Mouse (Mus musculus) bone marrow, adult 2 months (tissue): ENCODE results near the gene Sdr39u1.

Source experiments
- CTCF ChIP-seq: fragments of 200-500 bp; IDR thresholded peaks from 2 replicates; pipeline ENCODE4 v1.5.1; 2011; ENCODE audit warnings: low read length, control low read depth; ENCODE audit not compliant: control insufficient read depth, insufficient read depth
- POLR2A ChIP-seq: fragments of 200-500 bp; IDR thresholded peaks from 2 replicates; pipeline ENCODE4 v1.6.1; 2011; ENCODE audit warnings: low read depth, mild to moderate bottlenecking, control low read depth, low read length, borderline replicate concordance; ENCODE audit not compliant: control insufficient read depth

DNA sequence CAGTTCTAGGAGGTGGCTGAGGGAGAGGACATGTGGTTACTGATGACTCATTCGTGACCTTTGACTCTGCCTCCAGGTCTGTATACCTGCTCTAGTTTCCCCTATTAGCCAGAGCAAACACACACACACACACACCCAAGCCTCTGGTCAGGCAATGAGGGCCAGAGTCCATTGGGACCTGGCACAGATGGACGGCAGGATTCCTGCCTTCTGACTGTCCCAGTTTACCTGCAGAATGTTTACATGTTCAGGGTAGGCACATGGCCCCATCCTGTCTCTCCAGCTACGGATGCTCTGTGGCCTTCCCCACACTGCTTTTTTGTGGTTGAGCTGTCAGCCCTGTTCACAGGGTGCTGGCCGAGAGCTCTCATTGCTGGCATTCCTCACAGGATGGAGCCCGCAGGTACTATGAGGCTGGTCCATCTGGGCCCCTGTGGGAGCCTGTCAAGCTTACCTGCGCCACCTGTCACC lies 17.9 kb downstream of the Sdr39u1 start:
- TF ChIP-seq CTCF = no peak
- no peak for TF ChIP-seq POLR2A
